Mouse (Mus musculus) right cerebral cortex, postnatal 36 days (tissue): ENCODE data around the gene St6galnac5.

ENCODE experiments used
- DNase-seq, 2 experiments: peaks; one replicate each; pipeline ENCODE4 v3.0.0; 2022; ENCODE audit warnings: low spot score in 2 of 2, mixed read lengths in 1 of 2

St6galnac5 gene

DNA sequence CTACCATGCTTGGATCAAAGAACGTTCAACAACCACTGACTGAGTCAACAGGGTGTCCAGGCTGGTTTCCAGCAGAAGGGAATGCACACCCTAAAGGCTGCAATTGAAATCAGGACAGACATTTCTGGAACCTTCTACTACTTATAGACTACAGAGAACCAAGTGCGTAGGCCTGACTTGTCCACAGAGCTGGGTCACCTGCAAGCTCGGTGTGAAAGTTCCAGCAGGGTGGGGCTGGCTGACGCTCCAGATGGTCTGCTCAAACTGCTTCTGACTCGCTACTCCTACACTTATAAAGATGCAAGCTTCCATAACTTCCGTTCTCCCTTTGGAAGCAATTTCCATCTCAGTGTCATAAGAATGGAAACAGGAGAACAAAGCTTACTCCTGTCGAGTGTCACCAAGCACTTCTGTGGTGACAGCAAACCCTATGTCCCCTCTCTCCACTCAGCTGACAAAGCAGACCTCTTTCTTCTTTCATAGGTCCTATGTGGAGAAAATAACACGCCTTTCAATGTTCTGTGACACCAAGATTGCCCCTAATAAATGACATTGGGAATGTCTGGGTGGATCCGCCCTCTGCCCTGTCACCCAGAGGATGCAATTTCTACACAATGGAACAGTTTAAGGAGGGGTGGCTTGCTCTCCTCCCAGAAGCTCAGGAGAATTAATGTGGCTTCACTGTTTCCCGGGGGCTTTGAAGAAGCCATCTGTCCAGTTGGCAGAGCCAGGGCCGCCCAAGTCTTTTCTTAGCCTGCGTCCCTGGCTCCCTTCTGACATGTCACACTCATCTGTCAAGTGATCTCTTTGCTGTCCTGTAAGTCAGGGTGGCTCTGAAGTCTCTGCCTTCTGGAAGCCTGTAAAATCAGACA, 114.2 kb downstream of the St6galnac5 start:
- DNase-seq, result peak in 1 of 2 experiments; percentile 61

GRCm38 (mm10) chr3:152866035-152866965, 115.7 kb downstream of the St6galnac5 start:
- no peak for DNase-seq

GRCm38 (mm10) chr3:152861978-152862377, 120.1 kb downstream of the St6galnac5 start:
- no peak for DNase-seq

GRCm38 (mm10) chr3:152861450-152861849, 120.6 kb downstream of the St6galnac5 start:
- no peak for DNase-seq

GRCm38 (mm10) chr3:152856095-152856494, 126.0 kb downstream of the St6galnac5 start:
- DNase-seq, result no peak

DNA sequence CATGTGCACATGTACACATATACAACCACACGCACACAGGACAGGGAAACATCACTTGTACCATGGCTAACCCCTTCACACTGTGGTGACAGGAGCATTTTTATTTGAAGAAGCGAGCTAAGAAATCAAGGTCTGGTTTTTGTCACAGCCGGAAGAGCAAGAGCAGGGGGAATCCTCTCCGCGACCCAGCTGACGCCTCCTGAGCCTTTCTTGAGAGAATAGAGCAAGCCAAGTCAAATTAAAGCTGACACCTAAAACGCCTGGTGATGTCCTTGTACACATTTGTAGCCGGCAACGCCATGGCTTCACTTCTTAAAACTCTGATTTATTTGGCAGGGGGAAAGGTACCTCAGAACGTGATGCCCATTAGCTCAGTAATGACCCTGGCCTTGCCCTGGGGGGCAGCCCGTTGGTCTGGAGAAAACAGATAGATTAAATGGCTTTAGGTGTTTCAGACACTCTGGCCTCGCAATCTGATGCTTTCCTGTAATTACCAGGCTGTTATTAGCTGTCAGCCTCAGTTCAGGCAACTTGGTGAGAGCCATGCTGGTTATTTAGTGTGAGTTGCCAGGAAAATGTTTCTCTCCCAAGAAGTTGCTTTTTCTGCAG, 126.9 kb downstream of the St6galnac5 start:
- no peak for DNase-seq

- no peak for DNase-seq
These were observed 138.1 kb downstream of the St6galnac5 start for GRCm38 (mm10) chr3:152843925-152844324.

DNA sequence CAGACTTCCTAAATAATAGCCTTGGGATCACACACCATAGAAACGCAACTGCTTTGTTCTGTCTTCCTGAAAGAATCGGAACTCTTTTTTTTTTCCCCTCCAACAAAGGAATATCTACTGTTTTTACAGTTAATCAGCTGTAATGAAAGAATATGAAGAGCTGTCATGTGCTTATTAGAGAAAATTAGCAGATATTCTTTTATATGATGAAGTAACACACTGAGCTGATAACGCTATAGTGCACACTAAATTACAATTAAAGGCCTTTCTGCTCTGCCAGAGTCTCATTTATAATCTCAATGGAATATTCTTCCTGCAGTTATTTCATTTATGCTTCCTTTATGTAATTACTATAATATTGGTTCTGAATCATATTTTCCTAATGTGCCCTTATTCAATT, 139.4 kb downstream of the St6galnac5 start:
- no peak for DNase-seq

DNA sequence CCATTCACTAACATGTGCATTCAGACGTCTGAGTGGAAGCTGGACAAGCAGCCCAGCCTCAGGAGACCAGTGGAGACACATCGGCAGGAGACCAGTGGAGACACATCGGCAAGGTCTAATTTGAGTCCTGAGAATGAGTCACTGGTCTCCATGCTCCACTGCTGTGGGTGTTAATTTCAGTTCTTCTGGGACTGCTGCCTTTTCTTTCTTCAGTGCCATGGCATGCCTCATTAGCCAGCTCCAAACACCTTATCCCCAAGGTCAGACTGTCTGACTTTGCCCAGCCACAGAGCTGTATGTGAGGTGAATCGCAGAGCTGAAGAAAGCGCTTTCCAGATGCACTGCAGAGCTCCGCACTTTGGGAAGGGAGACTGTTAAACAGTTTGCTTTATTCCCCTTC, 140.8 kb downstream of the St6galnac5 start:
- DNase-seq, result peak in 1 of 2 experiments; percentile 16

- peak in 1 of 2 experiments; percentile 26 for DNase-seq
These were observed 144.1 kb downstream of the St6galnac5 start for GRCm38 (mm10) chr3:152837938-152838337.

- no peak for DNase-seq
These were observed 144.6 kb downstream of the St6galnac5 start for GRCm38 (mm10) chr3:152837407-152837806.

DNA sequence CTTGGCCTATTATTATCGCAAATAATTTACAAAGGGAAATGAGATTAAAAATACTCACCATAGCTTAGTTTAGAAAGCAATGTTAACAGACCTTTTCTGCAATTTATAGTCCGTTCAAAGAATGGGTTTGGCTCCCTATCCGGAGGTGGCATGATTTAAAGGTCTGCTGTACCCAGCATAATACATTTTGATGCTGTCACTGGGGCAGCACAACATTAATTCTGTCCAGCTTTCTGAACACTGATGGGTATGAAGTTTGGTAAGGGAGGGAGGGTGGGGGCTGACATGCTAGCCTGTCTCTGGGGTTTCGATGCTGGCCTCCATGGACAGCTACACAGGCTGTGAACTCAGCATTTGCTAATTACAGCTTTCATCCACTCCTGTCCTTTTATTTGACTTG, 149.6 kb downstream of the St6galnac5 start:
- DNase-seq, result no peak

DNA sequence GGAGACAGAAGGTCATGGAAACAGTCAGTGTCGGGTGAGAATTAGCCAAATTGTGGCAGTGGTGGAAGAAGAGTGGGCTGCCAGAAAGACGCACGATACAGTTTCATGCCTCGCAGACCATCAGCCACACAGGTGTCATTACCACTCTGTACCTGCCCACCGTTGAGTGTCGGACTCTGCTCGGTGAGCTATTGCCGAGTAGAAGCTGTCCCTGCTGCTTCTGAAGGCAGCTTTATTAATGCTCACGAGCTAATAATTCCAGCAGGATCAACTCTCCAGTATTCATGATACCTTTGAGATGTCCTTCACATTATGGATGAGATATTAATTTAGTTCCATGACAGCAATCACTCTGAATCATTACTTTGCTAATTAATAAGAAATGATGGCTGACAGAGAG, 150.1 kb downstream of the St6galnac5 start:
- DNase-seq, result no peak

DNA sequence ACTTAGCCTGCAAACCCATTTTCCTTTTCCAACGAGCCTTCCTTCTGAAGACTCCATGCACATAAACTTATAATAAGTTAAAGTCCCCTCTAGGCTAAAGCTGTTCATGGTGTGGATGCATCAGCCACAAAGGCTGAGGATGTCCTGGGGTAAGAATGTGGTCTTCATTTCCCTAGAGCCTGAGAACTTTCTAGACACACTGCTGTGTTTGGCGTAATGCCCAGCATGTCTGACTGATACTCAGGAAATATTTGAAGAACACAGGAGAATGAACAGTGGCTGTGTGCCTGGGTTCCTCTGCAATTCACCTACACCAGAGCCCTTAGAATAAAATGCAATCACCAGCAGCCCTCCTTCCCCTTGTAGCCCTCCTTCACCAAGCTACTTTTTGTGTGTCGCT, 150.7 kb downstream of the St6galnac5 start:
- no peak for DNase-seq

GRCm38 (mm10) chr3:152821202-152821601, 160.8 kb downstream of the St6galnac5 start:
- no peak for DNase-seq

- DNase-seq, result no peak
These were observed 161.6 kb downstream of the St6galnac5 start for GRCm38 (mm10) chr3:152820406-152820805.

DNA sequence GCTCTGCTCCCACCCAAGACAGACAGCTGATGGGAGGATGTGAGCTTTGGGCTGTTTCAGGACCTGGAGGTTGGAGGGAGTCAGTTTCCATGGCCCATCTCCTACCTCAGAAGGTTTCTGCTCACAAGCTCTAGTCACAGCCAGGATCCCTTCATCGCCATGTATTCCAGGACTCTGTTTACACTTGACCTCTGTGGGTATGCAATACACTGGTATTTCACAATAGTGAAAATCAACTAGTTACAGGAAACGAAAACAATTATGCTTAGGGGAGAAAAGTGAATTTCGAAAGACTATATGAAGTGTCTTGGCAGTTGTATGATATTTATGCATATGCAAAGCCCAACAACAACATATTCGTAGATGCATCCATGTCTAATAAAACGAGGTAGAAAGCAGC, 166.9 kb downstream of the St6galnac5 start:
- no peak for DNase-seq

DNA sequence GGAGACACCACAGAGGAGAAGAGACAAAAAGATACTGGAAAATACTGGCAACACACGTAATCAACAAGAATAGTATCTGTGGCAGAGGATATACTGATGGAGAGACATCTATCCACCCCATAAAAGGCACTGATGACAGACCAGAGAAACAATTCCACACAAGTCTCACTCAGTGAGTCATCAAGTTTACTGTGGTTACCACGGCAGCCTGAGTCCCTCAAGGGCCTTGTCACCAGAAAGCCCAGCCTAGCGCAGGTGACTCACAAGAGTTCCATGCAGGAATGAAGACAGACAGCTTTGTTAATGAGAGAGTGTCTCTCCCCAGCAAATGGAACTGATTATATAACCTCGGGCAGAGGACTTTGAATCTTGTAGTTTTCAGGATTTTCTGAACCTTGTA, 168.1 kb downstream of the St6galnac5 start:
- DNase-seq, result no peak

DNA sequence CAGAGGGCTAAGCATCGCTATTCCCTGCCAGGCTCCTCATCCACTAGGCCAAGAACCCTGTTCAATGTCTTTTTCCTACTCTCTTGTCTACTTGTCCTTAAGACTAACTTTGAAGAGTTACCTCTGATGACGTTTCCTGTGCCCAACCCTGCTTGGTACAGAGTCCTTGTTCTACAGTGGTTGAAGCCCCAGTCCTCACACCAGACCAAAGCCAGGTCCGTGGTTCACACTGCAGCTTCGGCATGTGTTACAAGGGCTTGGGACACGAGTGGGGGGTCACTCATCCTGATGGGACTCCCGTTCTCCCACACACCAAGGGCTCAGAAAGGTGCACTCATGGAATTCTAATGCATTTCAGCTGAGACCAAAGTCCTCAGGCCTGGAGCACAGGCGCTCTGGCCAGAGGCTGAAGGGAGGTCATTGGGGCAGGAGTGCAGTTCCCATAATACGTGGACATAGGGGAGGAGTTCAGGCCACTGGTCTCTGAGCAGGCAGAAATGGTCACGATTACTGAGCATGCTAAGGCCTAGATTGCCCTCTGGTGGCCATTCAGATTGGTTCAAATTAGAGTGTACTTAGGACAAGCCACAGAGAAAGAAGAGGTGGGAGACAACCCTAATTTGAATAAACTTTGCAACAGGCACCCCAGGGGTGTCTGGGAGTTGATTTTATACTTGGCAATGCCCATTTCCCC, 182.2 kb downstream of the St6galnac5 start:
- no peak for DNase-seq

- DNase-seq, result no peak
These were observed 184.7 kb downstream of the St6galnac5 start for GRCm38 (mm10) chr3:152797354-152797753.

- DNase-seq, result no peak
These were observed 185.8 kb downstream of the St6galnac5 start for GRCm38 (mm10) chr3:152796216-152796615.
